Mouse (Mus musculus) erythroblast, embryonic 14.5 days (primary cell): ENCODE data around the gene Smarcal1. TPM values are rescaled to one million over a fixed set of nuclear protein-coding genes. Genes with fewer than 3 reads are reported as not detected.

Experiments
- H3K27me3 ChIP-seq: 2 replicates; pipeline ENCODE4 v1.6.1; 2012; ENCODE audit warnings: inconsistent platforms; ENCODE audit not compliant: control insufficient read depth
- H3K36me3 ChIP-seq: 2 replicates; pipeline ENCODE4 v1.6.1; 2012; ENCODE audit warnings: mild to moderate bottlenecking, inconsistent platforms; ENCODE audit not compliant: control insufficient read depth
- H3K4me1 ChIP-seq: 2 replicates; pipeline ENCODE4 v1.6.1; 2012; ENCODE audit warnings: inconsistent platforms; ENCODE audit not compliant: control insufficient read depth
- H3K4me3 ChIP-seq: replicated peaks from 2 replicates; pipeline ENCODE3; 2012; ENCODE audit warnings: moderate library complexity, mild to moderate bottlenecking, inconsistent platforms
- H3K9me3 ChIP-seq: 2 replicates; pipeline ENCODE4 v1.6.1; 2012; ENCODE audit warnings: low read length, inconsistent platforms, mixed read lengths; ENCODE audit not compliant: control insufficient read depth
- GATA1 ChIP-seq: IDR thresholded peaks from 2 replicates; pipeline ENCODE4 v1.6.1; 2012; ENCODE audit warnings: low read length, inconsistent platforms, mixed read lengths
- TAL1 ChIP-seq: IDR thresholded peaks from 3 replicates; pipeline ENCODE4 v1.6.1; 2012; ENCODE audit warnings: low read length, inconsistent platforms, mixed read lengths
- polyA plus RNA-seq: library from polyadenylated mRNA; stranded (reverse); fragments of >175 nt; gene quantifications from 2 replicates; pipeline ENCODE4 v1.2.3, GENCODE M21; 2012

The Smarcal1 gene
- polyA plus RNA-seq, 1 experiment = 0.25 TPM

DNA sequence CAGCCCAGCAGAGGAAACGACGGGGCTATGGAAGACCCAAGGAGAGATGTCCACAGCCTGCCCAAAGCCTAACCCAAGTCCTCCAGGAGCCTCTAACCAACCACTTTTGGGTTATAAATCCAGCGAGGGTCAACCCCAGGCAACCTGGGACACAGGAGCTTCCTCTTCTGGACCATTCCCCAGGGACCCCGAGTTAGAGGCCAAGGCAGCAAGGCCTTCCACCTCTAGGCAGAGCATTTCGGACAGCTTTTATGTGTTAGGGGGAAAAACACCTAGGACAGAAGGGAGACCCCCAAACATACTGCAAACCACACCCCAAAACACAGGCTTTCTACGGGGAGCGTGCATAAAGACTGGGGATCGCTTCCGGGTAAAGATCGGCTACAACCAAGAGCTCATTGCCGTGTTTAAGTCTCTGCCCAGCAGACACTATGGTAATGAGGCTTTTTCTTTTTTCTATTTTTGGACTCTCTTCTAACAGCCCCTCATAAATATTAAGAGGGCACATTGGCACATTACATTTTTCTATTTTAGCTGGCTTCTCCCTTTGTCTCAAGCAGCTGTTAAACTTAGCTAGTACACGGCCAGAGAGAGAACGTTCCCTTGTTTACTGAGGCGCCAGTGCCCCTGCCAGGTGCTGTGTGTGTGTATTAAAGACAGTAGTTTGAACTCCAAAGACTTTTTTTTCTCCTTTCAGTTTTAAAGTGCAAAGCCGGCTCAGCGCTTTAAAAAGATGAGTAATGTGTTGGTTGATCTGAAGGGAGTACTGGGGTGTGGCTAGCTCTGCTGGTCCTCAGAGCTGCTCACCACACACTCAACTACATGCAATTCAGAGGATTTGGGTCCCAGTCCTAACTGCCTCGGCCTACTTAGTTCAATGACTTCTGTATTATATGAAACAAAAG lies 3.2 kb downstream of the Smarcal1 start:
- Histone ChIP-seq H3K36me3 (peaks cover 38% of the 10 kb centered on the region), H3K4me1 (peaks cover 21% of the 10 kb centered on the region), H3K27me3 (no peaks in the 10 kb centered on the region), H3K4me3 (no peak overlapping the region), H3K9me3 (no peaks in the 10 kb centered on the region)
- TF ChIP-seq GATA1 = no peak
- TF ChIP-seq TAL1 = no peak

DNA sequence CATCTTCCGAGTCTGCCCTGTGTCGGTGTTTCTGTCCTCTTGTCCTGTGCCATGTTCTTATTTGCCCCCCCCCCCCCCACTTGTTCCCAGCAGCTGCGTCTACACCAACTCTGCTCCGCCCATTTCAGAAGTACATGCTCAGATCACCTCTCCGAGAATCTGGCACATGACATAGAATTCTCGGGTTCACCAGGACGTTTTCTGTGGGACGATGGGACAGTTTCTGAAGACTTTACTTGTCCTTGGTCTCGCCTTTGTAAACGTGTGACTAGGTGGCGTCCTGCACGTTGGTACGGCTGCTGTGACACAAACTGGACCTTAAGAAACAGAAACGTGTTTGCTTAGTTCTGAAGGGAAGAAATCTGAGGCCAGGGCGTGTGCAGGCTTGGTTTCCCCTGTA lies 4.5 kb downstream of the Smarcal1 start:
- Histone ChIP-seq H3K4me1 (peaks cover 17% of the 10 kb centered on the region), H3K27me3 (no peaks in the 10 kb centered on the region), H3K4me3 (no peak overlapping the region), H3K36me3 (peaks cover 51% of the 10 kb centered on the region), H3K9me3 (no peaks in the 10 kb centered on the region)
- TF ChIP-seq GATA1 = no peak
- TF ChIP-seq TAL1 = no peak

DNA sequence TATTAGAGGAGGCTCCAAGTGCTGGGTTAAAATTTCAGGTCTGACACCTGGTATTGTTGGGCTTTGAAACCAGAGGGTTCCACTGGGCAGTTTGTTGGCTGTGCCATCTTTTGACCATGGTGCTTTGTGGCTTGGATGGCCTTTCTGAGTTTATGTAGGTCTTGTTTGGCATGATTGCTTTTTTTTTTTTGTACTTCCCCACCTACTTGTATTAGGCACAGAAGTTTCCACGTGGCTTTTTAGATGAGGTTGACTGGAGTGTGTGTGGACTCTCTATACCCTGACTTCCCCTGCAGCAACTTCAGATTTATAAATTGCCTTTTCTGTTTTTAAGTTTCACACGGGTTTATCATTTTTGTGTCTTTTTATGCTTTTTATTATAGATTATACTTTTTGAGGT lies 5.7 kb downstream of the Smarcal1 start:
- Histone ChIP-seq H3K9me3 (no peaks in the 10 kb centered on the region), H3K36me3 (peaks cover 62% of the 10 kb centered on the region), H3K27me3 (no peaks in the 10 kb centered on the region), H3K4me1 (peaks cover 12% of the 10 kb centered on the region), H3K4me3 (no peak overlapping the region)
- TF ChIP-seq GATA1 (no peak), TAL1 (no peak)

DNA sequence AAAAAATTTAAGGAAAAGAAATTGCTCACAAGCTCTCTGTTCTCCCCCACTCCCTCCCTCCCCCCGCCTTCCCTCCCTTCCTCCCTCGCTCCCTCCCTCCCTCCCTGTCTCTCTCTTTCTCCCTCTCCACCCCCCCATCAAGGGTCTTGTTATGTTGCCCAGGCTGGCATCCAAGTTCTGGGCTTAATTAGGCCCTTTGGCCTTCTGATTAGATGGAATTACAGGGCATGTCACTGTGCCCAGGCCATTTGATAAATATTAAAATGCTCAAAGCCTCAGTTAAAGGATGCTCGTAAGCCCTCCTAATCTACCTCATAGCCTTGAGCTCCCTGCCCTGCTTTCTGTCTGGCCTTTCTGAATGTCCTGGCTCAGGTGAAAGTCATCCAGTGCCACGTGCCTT lies 7.6 kb downstream of the Smarcal1 start:
- Histone ChIP-seq H3K4me3 (no peak overlapping the region), H3K36me3 (peaks cover 63% of the 10 kb centered on the region), H3K4me1 (no peaks in the 10 kb centered on the region), H3K27me3 (no peaks in the 10 kb centered on the region), H3K9me3 (no peaks in the 10 kb centered on the region)
- no peak for TF ChIP-seq GATA1
- TF ChIP-seq TAL1 = no peak

DNA sequence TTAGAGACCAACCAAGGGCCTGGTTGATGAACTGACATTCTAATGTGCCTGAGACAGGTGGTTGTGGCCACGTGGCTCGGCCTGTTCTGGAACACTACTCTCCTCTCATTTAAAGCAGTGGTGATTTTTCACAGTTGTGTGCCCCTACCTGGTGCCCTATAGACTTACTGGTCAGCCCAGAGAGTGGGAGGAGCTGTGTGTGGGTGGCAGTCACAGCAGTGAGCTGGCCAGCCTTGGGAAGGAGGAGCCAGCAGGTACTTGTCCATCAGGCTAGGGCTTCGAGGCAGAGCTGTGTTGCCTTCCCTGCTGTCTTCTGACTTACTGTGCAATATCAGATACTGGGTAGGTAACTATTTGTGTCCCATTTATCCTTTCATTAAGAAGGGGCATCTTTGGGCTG lies 9.3 kb downstream of the Smarcal1 start:
- peaks cover 65% of the 10 kb centered on the region for H3K36me3 ChIP-seq

DNA sequence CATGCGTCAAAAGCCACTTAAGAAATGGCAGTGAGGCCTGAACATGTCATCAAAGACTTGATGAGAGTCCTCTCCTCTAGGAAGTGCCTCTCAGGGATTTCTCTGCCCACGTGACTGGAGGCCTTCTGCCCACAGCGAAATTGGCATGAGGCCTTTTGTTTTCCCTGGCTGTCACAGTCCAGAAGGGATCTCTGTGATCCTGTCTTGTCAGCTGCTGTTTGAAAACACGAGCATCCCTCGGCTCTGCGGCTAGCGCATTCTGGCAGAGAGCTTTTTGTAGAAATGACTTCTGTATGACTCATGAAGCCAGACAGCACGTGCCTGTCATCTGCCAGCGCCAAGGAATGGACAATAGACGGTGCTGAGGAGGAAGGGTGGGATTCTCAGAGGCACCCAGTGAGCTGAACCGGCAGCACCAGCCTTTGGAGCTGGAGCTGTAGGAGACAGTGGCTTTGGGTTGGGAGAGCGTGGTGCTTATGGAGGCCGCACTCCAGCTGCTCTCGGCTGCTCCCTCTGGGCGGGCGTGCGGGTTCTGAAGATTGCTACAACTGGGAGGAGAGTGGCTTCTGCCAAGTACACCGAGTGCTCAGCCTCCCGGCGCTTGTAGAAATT lies 10.4 kb downstream of the Smarcal1 start:
- no peaks in the 10 kb centered on the region for H3K4me1 ChIP-seq
- no peaks in the 10 kb centered on the region for H3K27me3 ChIP-seq
- no peak overlapping the region for H3K4me3 ChIP-seq
- H3K36me3 ChIP-seq = peaks cover 66% of the 10 kb centered on the region
- TF ChIP-seq GATA1 = no peak
- no peak for TF ChIP-seq TAL1
- H3K9me3 ChIP-seq = no peaks in the 10 kb centered on the region

More for the DNA sequence above, 9.3 kb downstream of the Smarcal1 start:
- Histone ChIP-seq H3K4me1 (no peaks in the 10 kb centered on the region), H3K4me3 (no peak overlapping the region), H3K9me3 (no peaks in the 10 kb centered on the region), H3K27me3 (no peaks in the 10 kb centered on the region)
- TF ChIP-seq TAL1 (no peak), GATA1 (no peak)

DNA sequence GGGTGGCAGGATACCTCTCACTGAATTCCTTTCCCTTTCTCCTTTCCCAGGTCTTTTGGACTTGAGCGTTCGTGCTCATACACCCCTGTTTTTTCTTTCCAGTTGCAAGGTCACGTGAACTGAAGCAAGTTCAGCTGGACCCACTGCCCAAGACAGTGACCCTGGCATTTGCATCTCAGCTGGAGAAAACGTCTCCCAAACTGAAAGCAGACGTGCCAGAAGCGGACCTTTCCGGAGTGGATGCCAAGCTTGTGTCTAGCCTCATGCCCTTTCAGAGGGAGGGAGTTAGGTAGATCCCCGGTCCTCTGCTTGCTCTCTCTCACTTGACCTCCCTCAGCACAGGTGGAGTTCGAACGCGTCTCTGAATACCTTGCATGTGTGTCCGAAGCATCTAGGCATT lies 12.6 kb downstream of the Smarcal1 start:
- Histone ChIP-seq H3K9me3 (no peaks in the 10 kb centered on the region), H3K36me3 (peaks cover 78% of the 10 kb centered on the region), H3K4me3 (no peak overlapping the region)

DNA sequence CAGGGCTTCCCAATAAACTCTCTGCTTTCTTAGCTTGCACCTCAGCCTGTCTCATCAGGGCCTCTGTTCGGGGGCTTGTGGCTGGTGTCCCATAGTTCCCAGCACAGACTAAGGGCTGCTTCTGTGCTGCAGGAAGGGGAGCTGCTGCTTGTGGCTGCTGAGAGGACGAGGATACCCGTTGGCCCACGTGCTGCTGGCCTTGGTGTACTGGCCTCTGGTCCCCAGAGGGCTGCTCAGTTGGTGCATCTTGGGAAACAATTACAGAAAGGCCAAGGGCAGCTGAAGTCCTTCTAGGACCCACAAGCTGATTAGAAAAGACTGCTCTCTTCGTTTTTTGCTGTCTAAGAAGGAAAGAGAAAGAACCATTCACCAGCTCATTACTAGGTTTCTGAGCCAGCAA lies 13.2 kb downstream of the Smarcal1 start:
- TF ChIP-seq TAL1 (no peak), GATA1 (no peak)
- Histone ChIP-seq H3K9me3 (no peaks in the 10 kb centered on the region), H3K4me3 (no peak overlapping the region), H3K36me3 (peaks cover 78% of the 10 kb centered on the region), H3K27me3 (no peaks in the 10 kb centered on the region), H3K4me1 (no peaks in the 10 kb centered on the region)

More for the DNA sequence above, 12.6 kb downstream of the Smarcal1 start:
- H3K4me1 ChIP-seq = no peaks in the 10 kb centered on the region
- no peak for TF ChIP-seq TAL1
- TF ChIP-seq GATA1 = no peak
- H3K27me3 ChIP-seq = no peaks in the 10 kb centered on the region
